Mouse (Mus musculus) neural tube, embryonic 11.5 days (tissue): ENCODE measurements around the gene Slc20a1. TPM values are rescaled to one million over a fixed set of nuclear protein-coding genes. Genes with fewer than 3 reads are reported as not detected.

Source experiments
- ATAC-seq: fragments of 200-750 bp; cut with Nextera tagmentation; 2 replicates; pipeline ENCODE4 v1.8.0; 2017; ENCODE audit warnings: moderate number of reproducible peaks, mild to moderate bottlenecking, moderate TSS enrichment, moderate library complexity; ENCODE audit not compliant: insufficient read depth, low FRiP score, low TSS enrichment
- DNase-seq: peaks from one replicate; pipeline ENCODE4 v3.0.0-alpha.2; 2015; ENCODE audit warnings: low spot score
- H3K27ac ChIP-seq: fragments of 300-500 bp; sonication (generic); 2 replicates; pipeline ENCODE4 v1.5.1; 2014; ENCODE audit warnings: low read depth, mild to moderate bottlenecking, low read length
- H3K27me3 ChIP-seq: fragments of 300-500 bp; sonication (generic); 2 replicates; pipeline ENCODE4 v1.6.1; 2014; ENCODE audit warnings: mild to moderate bottlenecking, low read length, mixed read lengths; ENCODE audit not compliant: control insufficient read depth, insufficient read depth
- H3K36me3 ChIP-seq: fragments of 300-500 bp; sonication (generic); 2 replicates; pipeline ENCODE4 v1.6.1; 2014; ENCODE audit warnings: mild to moderate bottlenecking, low read length, moderate library complexity, mixed read lengths; ENCODE audit not compliant: control insufficient read depth, insufficient read depth
- H3K4me1 ChIP-seq: fragments of 300-500 bp; sonication (generic); 2 replicates; pipeline ENCODE4 v1.6.1; 2014; ENCODE audit warnings: low read length, mixed read lengths; ENCODE audit not compliant: control insufficient read depth, insufficient read depth
- H3K4me2 ChIP-seq: fragments of 300-500 bp; sonication (generic); 2 replicates; pipeline ENCODE4 v1.6.1; 2014; ENCODE audit warnings: low read depth, mild to moderate bottlenecking, moderate library complexity
- H3K4me3 ChIP-seq: fragments of 300-500 bp; sonication (generic); 2 replicates; pipeline ENCODE4 v1.5.1; 2014; ENCODE audit warnings: low read depth, low read length
- H3K9ac ChIP-seq: fragments of 300-500 bp; sonication (generic); 2 replicates; pipeline ENCODE4 v1.6.1; 2014; ENCODE audit warnings: mild to moderate bottlenecking, low read length
- H3K9me3 ChIP-seq: fragments of 300-500 bp; sonication (generic); 2 replicates; pipeline ENCODE4 v1.6.1; 2016; ENCODE audit warnings: low read length; ENCODE audit not compliant: control insufficient read depth
- WGBS: fragments of 180-500 bp; shearing (Covaris S2); extraction: QIAGEN DNeasy Blood & Tissue Kit; methylation state at CpG from one replicate; pipeline ENCODE4 v1.1.7; 2014; 5-methylcytosine and 5-hydroxymethylcytosine counted together
- polyA plus RNA-seq: library from polyadenylated mRNA; unstranded; fragments of >200 nt; fragmentation: Nextera tagmentation; extraction: Ambion mirVana; gene quantifications from 2 replicates; pipeline ENCODE4 v1.2.1, GENCODE M21; 2014

Slc20a1 gene
- 50.8 and 56.5 TPM in 2 replicates for polyA plus RNA-seq

DNA sequence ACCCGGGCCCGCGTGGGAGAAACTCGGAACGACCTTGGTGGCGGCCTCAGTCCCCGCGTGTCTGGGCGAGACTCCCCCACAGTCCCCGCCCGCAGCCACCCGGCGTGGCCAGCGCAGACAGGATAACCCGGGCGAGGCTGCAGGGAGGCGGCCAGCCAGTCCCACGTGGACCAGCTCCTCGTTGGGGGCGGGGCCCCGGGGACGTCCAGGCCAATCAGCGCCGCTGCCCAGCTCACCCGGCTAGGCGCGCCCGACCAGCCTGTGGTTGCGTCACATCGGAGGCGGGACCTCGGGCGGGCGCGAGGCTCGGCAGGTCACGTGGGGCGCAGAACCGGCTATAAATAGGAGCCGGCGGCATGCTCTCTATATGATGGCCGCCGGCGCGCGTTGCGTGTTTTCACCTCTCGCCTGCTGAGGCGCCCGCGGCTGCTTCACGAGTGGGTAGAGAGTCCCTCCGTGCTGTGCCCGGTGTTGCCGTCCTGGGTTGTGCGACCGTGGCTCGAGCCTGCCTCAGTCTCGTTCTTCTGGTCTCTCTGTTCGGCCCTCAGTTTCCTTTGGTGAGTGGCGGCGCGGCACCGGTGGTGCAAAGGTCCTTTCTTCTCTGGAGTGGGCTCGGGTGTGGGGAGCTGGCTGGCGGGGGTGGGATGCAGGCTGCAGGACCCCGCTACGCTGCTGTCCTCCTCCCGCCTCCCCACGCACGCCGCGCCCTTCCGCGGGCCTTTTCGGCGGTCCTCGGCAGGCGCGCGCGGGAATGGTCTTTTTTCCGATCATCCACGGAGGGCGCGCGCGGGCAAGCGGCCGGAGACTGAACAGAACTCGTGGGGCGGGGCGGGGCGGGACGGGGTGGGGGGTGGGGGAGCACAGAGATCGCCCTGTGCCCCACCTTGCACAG is at the start of gene Slc20a1:
Slc20a1 (plus strand) TSS at position 329 of the 892 bp plus-strand sequence.
- H3K9ac ChIP-seq: peak within 1 kb of the TSS; percentile 95
- peaks cover 5% of the 10 kb centered on the region; the same call in 1 of the 2 replicates for H3K4me1 ChIP-seq
- H3K36me3 ChIP-seq: peaks cover 2% of the 10 kb centered on the region; the same call in 1 of the 2 replicates
- H3K4me2 ChIP-seq: peak within 1 kb of the TSS; percentile 86
- ATAC-seq: peak; percentile 100
- H3K4me3 ChIP-seq: peak within 1 kb of the TSS; percentile 92
- H3K27me3 ChIP-seq: no peaks in the 10 kb centered on the region
- peak; percentile 99 for DNase-seq
- WGBS: under 1% methylated on average over 83 of the region's 96 CpGs
- peak within 1 kb of the TSS; percentile 83 for H3K27ac ChIP-seq
- H3K9me3 ChIP-seq: no peaks in the 10 kb centered on the region

DNA sequence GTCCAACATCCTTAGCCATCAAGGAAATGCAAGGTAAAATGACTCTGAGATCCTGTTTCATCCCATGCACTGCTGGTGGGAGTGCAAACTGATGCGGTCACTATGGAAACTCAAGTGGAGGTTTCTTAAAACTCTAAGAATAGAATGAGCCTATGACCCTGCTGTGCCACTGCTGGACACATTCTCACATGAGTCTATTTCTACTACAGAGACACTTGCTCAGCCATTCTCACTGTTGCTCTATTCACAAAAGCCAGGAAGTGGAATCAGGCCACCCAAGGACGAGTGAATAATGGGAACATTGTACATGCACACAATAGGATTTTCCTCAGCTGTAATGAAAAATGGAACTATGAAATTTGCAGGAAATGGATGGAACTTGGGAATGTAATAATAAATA is 49.7 kb upstream of the Slc20a1 start:
- no peaks in the 10 kb centered on the region for H3K4me1 ChIP-seq
- H3K4me3 ChIP-seq: no peak overlapping the region
- H3K9ac ChIP-seq: no peak overlapping the region
- 43% methylated on average over 2 of the region's 2 CpGs for WGBS
- H3K9me3 ChIP-seq: no peaks in the 10 kb centered on the region
- ATAC-seq: no peak
- DNase-seq: peak; percentile 17
- no peak overlapping the region for H3K27ac ChIP-seq
- no peaks in the 10 kb centered on the region for H3K36me3 ChIP-seq
- H3K27me3 ChIP-seq: no peaks in the 10 kb centered on the region
- H3K4me2 ChIP-seq: no peak overlapping the region

DNA sequence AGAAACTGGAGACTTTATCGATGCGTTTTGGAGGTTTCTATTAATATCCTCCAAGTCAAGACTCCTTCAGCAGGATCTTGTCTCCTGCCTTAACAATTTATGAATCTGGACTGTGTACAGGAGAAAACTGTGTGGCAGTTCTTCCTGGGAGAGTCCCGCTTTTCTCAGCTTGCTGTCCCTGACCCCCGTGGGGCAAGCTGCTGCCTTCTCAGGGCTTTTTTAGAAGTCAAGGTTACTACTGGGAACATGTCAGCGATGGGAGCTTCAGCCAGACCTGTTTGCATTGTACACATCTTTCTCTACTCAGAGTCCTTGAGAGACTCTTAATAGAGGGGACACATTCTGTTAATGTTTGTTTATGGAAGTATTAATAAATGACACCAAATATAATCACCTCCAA is 48.2 kb upstream of the Slc20a1 start:
- no peaks in the 10 kb centered on the region for H3K27me3 ChIP-seq
- no peak overlapping the region for H3K4me3 ChIP-seq
- no peak for ATAC-seq
- H3K4me2 ChIP-seq: no peak overlapping the region
- 84% methylated on average over 5 of the region's 5 CpGs for WGBS
- H3K9me3 ChIP-seq: no peaks in the 10 kb centered on the region
- DNase-seq: no peak
- H3K9ac ChIP-seq: no peak overlapping the region
- H3K4me1 ChIP-seq: no peaks in the 10 kb centered on the region
- H3K27ac ChIP-seq: no peak overlapping the region
- no peaks in the 10 kb centered on the region for H3K36me3 ChIP-seq

DNA sequence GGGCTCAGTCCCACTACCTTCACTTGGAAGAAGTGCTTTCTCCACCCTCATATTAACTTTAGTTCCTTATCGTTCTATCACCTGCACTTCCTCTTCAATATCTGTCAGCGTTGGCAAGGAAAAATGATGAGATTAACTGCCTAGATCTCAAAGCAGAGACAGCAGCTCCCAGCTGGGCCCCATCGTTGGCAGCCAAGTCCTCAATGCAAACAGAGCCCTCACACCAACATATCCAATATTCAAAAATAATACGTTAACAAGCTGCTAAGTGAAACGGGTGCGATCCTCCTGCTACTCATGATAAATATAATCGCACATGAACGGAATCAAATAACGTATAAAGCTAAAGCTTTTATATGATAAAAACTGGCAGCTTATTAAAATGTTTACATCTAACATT is 47.5 kb upstream of the Slc20a1 start:
- Histone ChIP-seq H3K27me3 (no peaks in the 10 kb centered on the region), H3K4me2 (no peak overlapping the region), H3K9ac (no peak overlapping the region), H3K4me3 (no peak overlapping the region), H3K36me3 (no peaks in the 10 kb centered on the region), H3K27ac (no peak overlapping the region), H3K4me1 (no peaks in the 10 kb centered on the region), H3K9me3 (no peaks in the 10 kb centered on the region)
- DNase-seq: no peak
- WGBS: 93% methylated on average over 9 of the region's 9 CpGs
- ATAC-seq: no peak

- H3K36me3 ChIP-seq: no peaks in the 10 kb centered on the region
- 87% methylated on average over 1 of the region's 1 CpGs for WGBS
- no peak overlapping the region for H3K9ac ChIP-seq
- no peaks in the 10 kb centered on the region for H3K4me1 ChIP-seq
- no peaks in the 10 kb centered on the region for H3K9me3 ChIP-seq
- H3K27ac ChIP-seq: no peak overlapping the region
- no peak overlapping the region for H3K4me2 ChIP-seq
- no peak overlapping the region for H3K4me3 ChIP-seq
- DNase-seq (no peak), ATAC-seq (no peak)
- no peaks in the 10 kb centered on the region for H3K27me3 ChIP-seq
Measured at GRCm38 (mm10) chr2:129152751-129153150, 45.8 kb upstream of the Slc20a1 start.

GRCm38 (mm10) chr2:129164815-129165214 is 33.7 kb upstream of the Slc20a1 start:
- Histone ChIP-seq H3K4me3 (no peak overlapping the region), H3K36me3 (no peaks in the 10 kb centered on the region), H3K4me2 (no peak overlapping the region), H3K9me3 (no peaks in the 10 kb centered on the region), H3K27ac (no peak overlapping the region), H3K4me1 (no peaks in the 10 kb centered on the region), H3K9ac (no peak overlapping the region), H3K27me3 (no peaks in the 10 kb centered on the region)
- WGBS: 75% methylated on average over 5 of the region's 5 CpGs
- ATAC-seq (no peak), DNase-seq (no peak)

- Histone ChIP-seq H3K4me3 (no peak overlapping the region), H3K36me3 (no peaks in the 10 kb centered on the region), H3K4me1 (no peaks in the 10 kb centered on the region), H3K9ac (no peak overlapping the region), H3K9me3 (no peaks in the 10 kb centered on the region), H3K27me3 (no peaks in the 10 kb centered on the region), H3K27ac (no peak overlapping the region), H3K4me2 (no peak overlapping the region)
- ATAC-seq (no peak), DNase-seq (no peak)
- 87% methylated on average over 10 of the region's 10 CpGs for WGBS
Measured at GRCm38 (mm10) chr2:129166466-129167463, 31.8 kb upstream of the Slc20a1 start.

DNA sequence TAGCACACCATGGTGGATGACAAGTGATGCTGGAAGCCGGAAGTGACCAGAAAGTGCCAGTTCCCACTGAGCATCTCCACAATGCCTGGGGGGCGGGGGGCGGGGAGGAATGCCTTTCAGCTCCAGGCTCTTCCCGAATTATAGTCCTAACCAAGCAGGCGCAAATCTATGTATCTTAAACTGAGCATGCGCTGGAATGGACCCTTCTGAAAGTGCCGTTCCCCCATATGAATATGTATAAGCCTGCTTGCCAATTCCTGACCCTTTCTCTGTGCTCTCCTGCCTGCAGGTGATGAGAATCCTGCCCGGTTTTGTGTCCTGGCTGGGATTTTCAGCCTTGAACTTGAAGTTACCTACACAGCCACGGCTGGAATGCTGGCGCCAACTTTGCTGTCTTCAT is 25.2 kb upstream of the Slc20a1 start:
- 50% methylated on average over 10 of the region's 10 CpGs for WGBS
- no peak overlapping the region for H3K4me2 ChIP-seq

More for the DNA sequence above, 25.2 kb upstream of the Slc20a1 start:
- Histone ChIP-seq H3K9me3 (no peaks in the 10 kb centered on the region), H3K4me1 (no peaks in the 10 kb centered on the region), H3K9ac (no peak overlapping the region), H3K4me3 (no peak overlapping the region), H3K27me3 (no peaks in the 10 kb centered on the region), H3K27ac (no peak overlapping the region), H3K36me3 (no peaks in the 10 kb centered on the region)
- DNase-seq (no peak), ATAC-seq (no peak)
